Mouse (Mus musculus): Measurements from ENCODE around the gene Agtr2. TPM values are rescaled to one million over a fixed set of nuclear protein-coding genes. Genes with fewer than 3 reads are reported as not detected.

Gene Agtr2
- total RNA-seq (2023): not detected in 4 replicates

GRCm38 (mm10) chrX:21484414-21484813 is at the start of gene Agtr2:
Gene Agtr2 (plus strand): TSS chrX:21484544.

Other genes starting within 250 kb of the Agtr2 start
- gene Slc6a14, start 230.4 kb downstream of the Agtr2 start, total RNA-seq (2023): not detected in 4 replicates